Mouse (Mus musculus) C2C12 (cell line): ENCODE measurements around the gene Rnf169. TPM values are rescaled to one million over a fixed set of nuclear protein-coding genes. Genes with fewer than 3 reads are reported as not detected.

Source experiments
- H3K27me3 ChIP-seq: one replicate; pipeline ENCODE4 v1.6.1; 2011; ENCODE audit not compliant: control insufficient read depth, insufficient read depth, insufficient read length
- H3K36me3 ChIP-seq: one replicate; pipeline ENCODE4 v1.6.1; 2011; ENCODE audit not compliant: control insufficient read depth, insufficient read depth
- H3K4me3 ChIP-seq: one replicate; pipeline ENCODE4 v1.5.1; 2011; ENCODE audit warnings: mild to moderate bottlenecking, control low read depth; ENCODE audit not compliant: poor library complexity, insufficient read depth, severe bottlenecking
- H3K79me2 ChIP-seq: one replicate; pipeline ENCODE4 v1.6.1; 2011; ENCODE audit not compliant: control insufficient read depth, insufficient read depth
- H3K79me3 ChIP-seq: one replicate; pipeline ENCODE4 v1.6.1; 2011; ENCODE audit warnings: low read depth, control low read depth
- H3ac ChIP-seq: one replicate; pipeline ENCODE3; 2011; ENCODE audit warnings: low read depth; ENCODE audit not compliant: control insufficient read depth, insufficient read length
- CEBPB ChIP-seq: IDR thresholded peaks from one replicate; pipeline ENCODE4 v1.6.1; 2011; ENCODE audit warnings: low read depth, mild to moderate bottlenecking, control low read depth, moderate library complexity
- CTCF ChIP-seq: IDR thresholded peaks from one replicate; pipeline ENCODE4 v1.5.1; 2011; ENCODE audit not compliant: control insufficient read depth, insufficient read depth, insufficient read length
- FOSL1 ChIP-seq: IDR thresholded peaks from one replicate; pipeline ENCODE4 v1.8.0; 2011; ENCODE audit warnings: mild to moderate bottlenecking, low read length; ENCODE audit not compliant: poor library complexity, insufficient read depth, severe bottlenecking
- MAX ChIP-seq: IDR thresholded peaks from one replicate; pipeline ENCODE4 v1.6.1; 2011; ENCODE audit warnings: mild to moderate bottlenecking, control low read depth
- MYOD1 ChIP-seq: IDR thresholded peaks from one replicate; pipeline ENCODE4 v1.6.1; 2011; ENCODE audit warnings: low read depth; ENCODE audit not compliant: control insufficient read depth, insufficient read length
- MYOG ChIP-seq: IDR thresholded peaks from one replicate; pipeline ENCODE4 v1.6.1; 2011; ENCODE audit not compliant: control insufficient read depth, insufficient read length; ENCODE audit errors: extremely low read depth
- USF1 ChIP-seq: IDR thresholded peaks from one replicate; pipeline ENCODE4 v1.6.1; 2011; ENCODE audit warnings: low read depth, mild to moderate bottlenecking, control low read depth, moderate library complexity
- polyA plus RNA-seq: library from polyadenylated mRNA; unstranded; fragments of >200 nt; fragmentation: generic; extraction: Trizol; gene quantifications from one replicate; pipeline ENCODE4 v1.2.1, GENCODE M21; 2012; ENCODE audit warnings: missing spikeins

Rnf169 gene
- polyA plus RNA-seq, 1 experiment: 3.2 TPM

DNA sequence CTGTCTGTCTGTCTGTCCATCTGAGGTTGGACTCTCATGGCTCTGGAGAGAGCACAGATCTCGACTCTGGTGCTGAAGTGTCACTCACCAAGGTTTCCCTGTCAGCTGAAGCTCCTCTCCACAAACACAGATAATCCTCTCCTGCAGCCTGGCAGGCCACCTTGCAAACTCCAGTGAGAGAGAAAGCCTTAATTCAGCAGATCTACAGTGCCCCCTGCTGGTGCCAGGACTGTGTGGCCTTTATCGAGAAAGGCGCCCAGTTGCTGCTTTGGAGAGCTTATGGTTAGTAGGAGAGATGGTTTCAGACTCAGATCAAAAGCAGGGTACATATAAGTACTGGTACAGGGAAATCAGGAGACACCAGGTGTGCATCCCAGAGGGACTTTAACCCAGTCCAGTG is 103.9 kb downstream of the Rnf169 start:
- Histone ChIP-seq H3K36me3 (no peaks in the 10 kb centered on the region), H3K4me3 (no peak overlapping the region), H3ac (no peak overlapping the region), H3K79me2 (no peaks in the 10 kb centered on the region), H3K27me3 (peaks cover 8% of the 10 kb centered on the region), H3K79me3 (no peaks in the 10 kb centered on the region)
- TF ChIP-seq MYOG: no peak
- peak; percentile 46 for TF ChIP-seq CTCF

DNA sequence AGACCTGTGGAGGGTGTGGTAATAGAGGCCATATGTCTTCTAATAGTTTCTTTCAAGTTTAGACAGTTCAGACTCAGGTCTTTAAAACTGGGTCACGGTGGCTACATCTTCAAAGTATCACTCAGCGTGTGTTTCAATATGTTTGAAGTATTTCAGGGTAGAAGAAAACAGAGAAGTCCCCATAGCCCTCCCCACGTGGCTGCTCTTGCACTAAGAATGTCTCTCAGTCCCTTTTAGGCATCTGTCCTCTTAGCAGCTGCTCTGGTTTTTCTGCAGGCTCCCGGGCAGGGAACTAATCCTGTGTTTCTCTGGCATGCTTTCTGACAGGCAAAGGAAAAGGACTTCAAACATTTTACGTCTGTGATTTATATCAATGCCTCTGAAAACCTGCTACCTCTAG is 104.4 kb downstream of the Rnf169 start:
- no peak overlapping the region for H3K4me3 ChIP-seq
- H3K79me3 ChIP-seq: no peaks in the 10 kb centered on the region
- peaks cover 8% of the 10 kb centered on the region for H3K27me3 ChIP-seq
- TF ChIP-seq MAX (no peak), MYOG (no peak), MYOD1 (no peak), USF1 (no peak), CTCF (no peak), FOSL1 (no peak), CEBPB (no peak)
- no peaks in the 10 kb centered on the region for H3K36me3 ChIP-seq
- no peaks in the 10 kb centered on the region for H3K79me2 ChIP-seq
- H3ac ChIP-seq: no peak overlapping the region

DNA sequence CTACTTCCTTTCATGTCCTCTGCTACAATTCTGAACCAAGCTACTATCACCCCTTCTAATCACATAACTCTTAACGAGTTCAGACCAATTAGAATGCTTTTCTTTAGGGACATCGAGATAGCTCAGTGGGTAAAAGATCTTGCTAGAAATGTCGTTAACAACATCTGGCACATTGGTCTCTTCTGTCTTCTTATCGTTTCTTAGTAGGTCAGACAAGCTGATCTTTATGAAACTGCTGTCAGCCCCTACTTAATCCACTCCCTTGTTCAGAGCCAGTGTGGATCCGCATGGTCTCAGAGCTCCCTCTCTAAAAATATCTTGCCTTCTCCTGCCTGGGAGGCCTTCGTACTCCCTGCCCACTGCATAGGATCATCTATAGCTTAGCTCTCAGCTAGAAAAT is 106.3 kb downstream of the Rnf169 start:
- no peak overlapping the region for H3ac ChIP-seq
- H3K79me3 ChIP-seq: no peaks in the 10 kb centered on the region
- H3K79me2 ChIP-seq: no peaks in the 10 kb centered on the region
- no peak for TF ChIP-seq FOSL1
- no peak for TF ChIP-seq USF1
- TF ChIP-seq MAX: no peak
- no peak overlapping the region for H3K4me3 ChIP-seq
- H3K27me3 ChIP-seq: peaks cover 4% of the 10 kb centered on the region
- H3K36me3 ChIP-seq: no peaks in the 10 kb centered on the region

Other genes starting within 250 kb of the Rnf169 start
- not detected for gene Olfr521, start 216.9 kb downstream of the Rnf169 start, polyA plus RNA-seq
- gene Neu3, start 152.0 kb downstream of the Rnf169 start, polyA plus RNA-seq: 0.75 TPM
- gene Xrra1, start 121.3 kb downstream of the Rnf169 start, polyA plus RNA-seq: 0.11 TPM
- gene Spcs2, start 117.0 kb downstream of the Rnf169 start, polyA plus RNA-seq: 152 TPM
- gene Chrdl2, start 25.7 kb upstream of the Rnf169 start, polyA plus RNA-seq: not detected
- 19.8 TPM for gene Pold3, start 141.1 kb upstream of the Rnf169 start, polyA plus RNA-seq
- gene Lipt2, start 178.8 kb upstream of the Rnf169 start, polyA plus RNA-seq: 5.6 TPM
- not detected for gene Kcne3, start 196.1 kb upstream of the Rnf169 start, polyA plus RNA-seq
- 0.90 TPM for gene Pgm2l1, start 246.9 kb upstream of the Rnf169 start, polyA plus RNA-seq